Mouse (Mus musculus) adrenal gland, postnatal 25 days (tissue): ENCODE results near the gene Gadd45a. TPM values are rescaled to one million over a fixed set of nuclear protein-coding genes. Genes with fewer than 3 reads are reported as not detected.
A peak's percentile ranks its signal among the peaks of the same experiment; 100 is the strongest.

ENCODE experiments used
- DNase-seq: peaks from one replicate; pipeline ENCODE4 v3.0.0; 2021; ENCODE audit warnings: mixed read lengths
- long read RNA-seq: library from polyadenylated mRNA; stranded (forward); transcript quantifications from one replicate; pipeline ENCODE4 v2.0.0, GENCODE M21; 2021
- total RNA-seq: library from RNA; stranded (reverse); gene quantifications from 2 replicates; pipeline ENCODE4 v1.2.3, GENCODE M21; 2021

Gene Gadd45a
- 42.2 and 61.9 TPM in 2 replicates for total RNA-seq
- long read RNA-seq, transcript Gadd45a-201 (4 exons, 1,223 nt) = major isoform, 10 of 13 reads
- long read RNA-seq, partial matches to known transcripts = 0 of 13 reads
- long read RNA-seq, other reads (novel, unspliced or antisense) = 2 of 13 reads

- DNase-seq = peak; percentile 98
Observed at GRCm38 (mm10) chr6:67036837-67037628, at the start of gene Gadd45a. TSS of gene Gadd45a (minus strand) at chr6:67037457.

- DNase-seq = no peak
Observed at GRCm38 (mm10) chr6:67085850-67086437, 48.7 kb upstream of the Gadd45a start.

GRCm38 (mm10) chr6:67084465-67084864 lies 47.2 kb upstream of the Gadd45a start:
- no peak for DNase-seq

- DNase-seq = no peak
Observed at GRCm38 (mm10) chr6:67081141-67081540, 43.9 kb upstream of the Gadd45a start.

GRCm38 (mm10) chr6:67078076-67078475 lies 40.8 kb upstream of the Gadd45a start:
- peak; percentile 37 for DNase-seq

GRCm38 (mm10) chr6:67077477-67077876 lies 40.2 kb upstream of the Gadd45a start:
- no peak for DNase-seq

- DNase-seq = no peak
Observed at GRCm38 (mm10) chr6:67076348-67076747, 39.1 kb upstream of the Gadd45a start.

- DNase-seq = no peak
Observed at GRCm38 (mm10) chr6:67074868-67075267, 37.6 kb upstream of the Gadd45a start.

- no peak for DNase-seq
Observed at GRCm38 (mm10) chr6:67073929-67074328, 36.7 kb upstream of the Gadd45a start.

- DNase-seq = no peak
Observed at GRCm38 (mm10) chr6:67073446-67073845, 36.2 kb upstream of the Gadd45a start.

- no peak for DNase-seq
Observed at GRCm38 (mm10) chr6:67071615-67072014, 34.4 kb upstream of the Gadd45a start.

GRCm38 (mm10) chr6:67069800-67070315 lies 32.6 kb upstream of the Gadd45a start:
- DNase-seq = no peak

GRCm38 (mm10) chr6:67069219-67069762 lies 32.0 kb upstream of the Gadd45a start:
- no peak for DNase-seq

GRCm38 (mm10) chr6:67060057-67060456 lies 22.8 kb upstream of the Gadd45a start:
- no peak for DNase-seq

GRCm38 (mm10) chr6:67057991-67058696 lies 20.9 kb upstream of the Gadd45a start:
- no peak for DNase-seq

GRCm38 (mm10) chr6:67057574-67057973 lies 20.3 kb upstream of the Gadd45a start:
- no peak for DNase-seq

GRCm38 (mm10) chr6:67056889-67057564 lies 19.8 kb upstream of the Gadd45a start:
- no peak for DNase-seq

GRCm38 (mm10) chr6:67056108-67056888 lies 19.0 kb upstream of the Gadd45a start:
- DNase-seq = no peak

GRCm38 (mm10) chr6:67050063-67050462 lies 12.8 kb upstream of the Gadd45a start:
- no peak for DNase-seq

- DNase-seq = no peak
Observed at GRCm38 (mm10) chr6:67049695-67050038, 12.4 kb upstream of the Gadd45a start.
